Mouse (Mus musculus): ENCODE data around the gene Diaph2. TPM values are rescaled to one million over a fixed set of nuclear protein-coding genes. Genes with fewer than 3 reads are reported as not detected.

Diaph2 gene
- 6.9 TPM for polyA plus RNA-seq (2017; shearing (Covaris generic))

GRCm38 (mm10) chrX:129749571-129750061 lies at the start of gene Diaph2:
Gene Diaph2, plus strand, starts transcription at chrX:129749742.

